Mouse (Mus musculus) lung, embryonic 14.5 days (tissue): ENCODE measurements around the gene Rita1. TPM values are rescaled to one million over a fixed set of nuclear protein-coding genes. Genes with fewer than 3 reads are reported as not detected.

Experiments used
- ATAC-seq: fragments of 200-750 bp; cut with Nextera tagmentation; 2 replicates; pipeline ENCODE4 v1.8.0; 2017; ENCODE audit warnings: mild to moderate bottlenecking, moderate TSS enrichment, moderate library complexity; ENCODE audit not compliant: insufficient read depth
- DNase-seq: peaks from one replicate; pipeline ENCODE4 v3.0.0-alpha.2; 2015
- H3K27ac ChIP-seq: fragments of 300-500 bp; sonication (generic); 2 replicates; pipeline ENCODE4 v1.5.1; 2014; ENCODE audit warnings: low read depth, mild to moderate bottlenecking, moderate library complexity
- H3K27me3 ChIP-seq: fragments of 300-500 bp; sonication (generic); 2 replicates; pipeline ENCODE4 v1.6.1; 2014; ENCODE audit warnings: low read length, control low read depth; ENCODE audit not compliant: insufficient read depth
- H3K36me3 ChIP-seq: fragments of 300-500 bp; sonication (generic); 2 replicates; pipeline ENCODE4 v1.6.1; 2014; ENCODE audit warnings: control low read depth; ENCODE audit not compliant: insufficient read depth
- H3K4me1 ChIP-seq: fragments of 300-500 bp; sonication (generic); 2 replicates; pipeline ENCODE4 v1.6.1; 2014; ENCODE audit warnings: antibody characterized with exemption, control low read depth; ENCODE audit not compliant: insufficient read depth
- H3K4me2 ChIP-seq: fragments of 300-500 bp; sonication (generic); 2 replicates; pipeline ENCODE4 v1.6.1; 2014; ENCODE audit warnings: mild to moderate bottlenecking
- H3K4me3 ChIP-seq: fragments of 300-500 bp; sonication (generic); 2 replicates; pipeline ENCODE4 v1.5.1; 2014; ENCODE audit warnings: low read depth, low read length
- H3K9ac ChIP-seq: fragments of 300-500 bp; sonication (generic); 2 replicates; pipeline ENCODE4 v1.6.1; 2014
- H3K9me3 ChIP-seq: fragments of 300-500 bp; sonication (generic); 2 replicates; pipeline ENCODE4 v1.6.1; 2016; ENCODE audit warnings: low read depth, low read length, control low read depth
- CTCF ChIP-seq: IDR thresholded peaks from 2 replicates; pipeline ENCODE4 v1.5.1; 2016; ENCODE audit warnings: antibody characterized with exemption, low read depth
- WGBS: fragments of 180-500 bp; shearing (Covaris S2); extraction: QIAGEN DNeasy Blood & Tissue Kit; methylation state at CpG from one replicate; pipeline ENCODE4 v1.1.7; 2014; 5-methylcytosine and 5-hydroxymethylcytosine counted together
- polyA plus RNA-seq: library from polyadenylated mRNA; unstranded; fragments of >200 nt; fragmentation: Nextera tagmentation; extraction: Ambion mirVana; gene quantifications from 2 replicates; pipeline ENCODE4 v1.2.1, GENCODE M21; 2014

Rita1 gene
- polyA plus RNA-seq, 1 experiment from 2014 or later, result 9.5 TPM

DNA sequence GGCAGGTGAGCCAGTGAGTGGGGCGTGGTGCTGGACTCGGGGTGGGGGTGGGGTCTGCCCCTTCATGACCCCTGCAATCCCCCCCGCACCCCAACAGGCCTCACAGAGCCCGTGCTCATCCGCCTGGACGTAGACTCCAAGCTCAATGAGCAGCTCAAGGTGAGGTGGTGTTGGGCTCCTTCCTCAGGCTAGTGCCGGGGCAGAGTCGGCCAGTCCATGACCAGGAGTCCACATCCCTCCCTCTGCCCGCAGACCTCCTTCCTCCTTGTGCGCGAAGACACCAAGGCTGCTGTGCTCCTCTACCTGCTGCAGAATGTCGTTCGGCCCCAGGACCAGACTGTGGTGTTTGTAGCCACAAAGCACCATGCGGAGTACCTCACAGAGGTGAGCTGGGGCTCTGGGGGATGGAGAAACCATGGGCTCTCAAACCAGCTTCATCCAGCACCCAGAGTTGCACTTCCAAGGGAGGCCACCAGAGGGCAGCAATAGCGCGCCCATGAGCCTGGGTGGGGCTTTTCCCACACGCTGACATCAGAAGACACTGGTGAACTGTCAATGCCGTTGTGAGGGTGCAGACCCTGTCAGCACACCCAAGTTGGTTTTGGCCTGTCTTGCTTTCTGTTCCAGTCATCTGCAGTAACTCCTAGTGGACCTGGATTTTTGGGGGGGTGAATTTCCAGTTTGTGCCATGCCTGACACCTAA is 8.1 kb upstream of the Rita1 start:
- 70% methylated on average over 18 of the region's 18 CpGs for WGBS
- DNase-seq (peak; percentile 89), ATAC-seq (no peak)
- Histone ChIP-seq H3K9me3 (no peaks in the 10 kb centered on the region; the same call in 1 of the 2 replicates), H3K4me2 (no peak overlapping the region), H3K27me3 (no peaks in the 10 kb centered on the region), H3K4me1 (no peaks in the 10 kb centered on the region), H3K9ac (no peak overlapping the region), H3K36me3 (peaks cover 86% of the 10 kb centered on the region), H3K4me3 (no peak overlapping the region), H3K27ac (no peak overlapping the region)
- peak; percentile 97 for TF ChIP-seq CTCF

DNA sequence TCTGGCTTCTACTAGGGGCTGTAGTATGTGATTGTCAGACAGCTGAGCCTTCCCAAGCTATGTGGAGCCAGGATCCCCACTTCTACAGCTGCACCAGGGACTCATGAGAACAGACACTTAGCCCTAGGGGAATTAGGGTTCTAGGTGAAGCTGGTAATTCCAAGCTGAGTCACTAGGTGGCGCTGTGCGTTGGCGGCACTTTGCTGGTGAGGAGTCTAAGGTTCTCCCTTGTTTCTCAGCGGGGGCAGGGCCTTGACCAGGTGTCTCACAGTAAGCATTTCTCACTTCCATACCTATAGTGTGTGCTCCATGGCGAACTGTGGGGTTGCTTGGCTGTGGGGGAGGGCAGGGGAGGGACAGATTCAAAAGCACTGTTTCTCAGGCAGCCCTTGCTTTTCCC is 6.8 kb upstream of the Rita1 start:
- no peak overlapping the region for H3K4me3 ChIP-seq
- peak; percentile 76 for DNase-seq
- no peak overlapping the region for H3K27ac ChIP-seq
- 12% methylated on average over 5 of the region's 5 CpGs for WGBS
- H3K9me3 ChIP-seq, result no peaks in the 10 kb centered on the region; the same call in 1 of the 2 replicates
- peak; percentile 89 for TF ChIP-seq CTCF
- H3K27me3 ChIP-seq, result no peaks in the 10 kb centered on the region
- peaks cover 74% of the 10 kb centered on the region for H3K36me3 ChIP-seq
- H3K9ac ChIP-seq, result no peak overlapping the region
- no peaks in the 10 kb centered on the region for H3K4me1 ChIP-seq
- H3K4me2 ChIP-seq, result no peak overlapping the region
- no peak for ATAC-seq

DNA sequence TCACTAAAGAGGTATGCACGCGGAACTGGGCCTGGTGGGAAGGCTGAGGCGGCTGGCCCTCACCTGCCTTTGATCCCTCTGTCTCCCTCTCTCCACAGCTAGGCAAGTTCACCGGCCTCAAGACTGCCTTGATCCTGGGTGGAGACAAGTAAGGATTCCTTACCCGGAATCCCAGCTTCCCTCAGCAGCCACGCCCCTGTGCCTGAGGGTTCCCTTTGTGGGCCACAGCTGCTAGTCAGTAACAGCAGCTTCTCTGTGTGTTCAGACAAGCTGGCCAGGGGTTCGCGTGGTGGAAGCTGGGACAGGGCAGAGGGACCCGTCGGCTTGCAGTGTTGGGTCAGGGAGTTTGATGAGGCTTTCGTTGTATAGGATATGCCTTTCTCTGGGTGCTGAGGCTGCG is 6.4 kb upstream of the Rita1 start:
- Histone ChIP-seq H3K36me3 (peaks cover 70% of the 10 kb centered on the region), H3K9me3 (no peaks in the 10 kb centered on the region; the same call in 1 of the 2 replicates), H3K4me3 (no peak overlapping the region), H3K4me2 (no peak overlapping the region), H3K9ac (no peak overlapping the region), H3K27ac (no peak overlapping the region), H3K4me1 (no peaks in the 10 kb centered on the region), H3K27me3 (no peaks in the 10 kb centered on the region)
- ATAC-seq, result no peak
- 89% methylated on average over 12 of the region's 12 CpGs for WGBS
- no peak for DNase-seq
- TF ChIP-seq CTCF, result no peak

DNA sequence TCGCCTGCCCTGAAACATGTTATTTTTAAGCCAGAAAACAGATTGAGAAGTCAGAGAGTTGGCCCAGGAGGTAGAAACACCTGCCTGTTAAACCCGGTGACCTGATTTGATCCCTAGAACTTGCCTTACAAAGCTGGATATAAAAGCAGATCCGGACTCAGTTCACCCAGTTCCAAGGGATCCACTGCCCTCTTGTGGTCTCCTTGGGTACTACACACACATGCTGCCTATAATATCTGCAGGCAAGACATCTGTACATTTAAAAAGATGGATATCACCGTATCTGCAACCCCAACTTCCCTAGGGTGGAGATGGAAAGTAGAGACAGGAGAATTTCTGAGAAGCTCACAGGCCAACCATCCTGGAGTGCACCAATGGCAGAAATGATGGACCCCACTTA is 3.5 kb upstream of the Rita1 start:
- no peak overlapping the region for H3K27ac ChIP-seq
- peaks cover 41% of the 10 kb centered on the region for H3K36me3 ChIP-seq
- no peak overlapping the region for H3K9ac ChIP-seq
- 91% methylated on average over 4 of the region's 4 CpGs for WGBS
- H3K4me3 ChIP-seq, result no peak overlapping the region
- H3K9me3 ChIP-seq, result no peaks in the 10 kb centered on the region; the same call in 1 of the 2 replicates
- TF ChIP-seq CTCF, result peak; percentile 67
- no peak for ATAC-seq
- H3K27me3 ChIP-seq, result no peaks in the 10 kb centered on the region
- DNase-seq, result peak; percentile 59
- no peak overlapping the region for H3K4me2 ChIP-seq
- H3K4me1 ChIP-seq, result peaks cover 3% of the 10 kb centered on the region

DNA sequence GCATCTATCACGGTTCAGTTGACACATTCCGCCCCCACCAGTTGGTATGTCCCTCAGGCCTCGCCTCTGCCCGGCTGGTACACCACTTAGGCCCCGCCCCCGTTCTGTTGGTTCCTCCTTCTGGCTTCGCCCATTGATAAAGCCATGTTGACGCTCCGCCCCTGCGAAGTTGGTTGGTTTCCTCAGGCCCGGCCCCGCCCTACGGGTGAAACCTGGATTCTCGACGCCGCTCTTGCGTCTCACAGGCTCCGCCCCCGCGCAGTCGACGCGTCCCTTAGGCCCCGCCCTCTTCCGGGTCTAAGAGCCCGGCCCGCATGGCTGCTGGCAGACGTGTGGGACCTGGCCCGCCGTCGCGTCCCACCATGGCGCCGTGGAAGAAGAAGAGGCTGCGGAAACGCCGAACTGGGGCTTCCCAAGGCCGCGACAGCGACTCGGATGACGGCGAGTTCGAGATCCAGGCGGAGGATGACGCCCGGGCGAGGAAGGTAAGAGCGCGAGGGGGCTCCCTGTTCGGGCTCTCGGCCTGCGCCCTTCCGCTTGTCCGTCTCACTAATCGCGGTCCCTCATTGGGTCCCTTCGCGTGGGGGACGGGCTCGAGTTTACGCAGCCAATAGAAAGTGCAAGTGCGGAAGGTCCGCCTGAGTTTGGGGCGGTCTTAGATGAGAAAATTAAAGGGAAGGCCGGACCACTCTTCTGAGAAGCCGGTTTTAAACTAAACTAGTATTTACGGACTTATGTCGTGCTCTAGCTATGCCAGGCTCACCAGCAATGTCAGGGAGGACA is 624 bp upstream of the Rita1 start:
- Histone ChIP-seq H3K36me3 (peaks cover 13% of the 10 kb centered on the region; the same call in 1 of the 2 replicates), H3K4me2 (peak overlapping the region; percentile 94), H3K9ac (peak overlapping the region; percentile 68), H3K4me3 (peak overlapping the region; percentile 68), H3K27ac (peak overlapping the region; percentile 70), H3K4me1 (peaks cover 3% of the 10 kb centered on the region), H3K9me3 (no peaks in the 10 kb centered on the region; the same call in 1 of the 2 replicates), H3K27me3 (no peaks in the 10 kb centered on the region)
- ATAC-seq, result peak; percentile 91
- no peak for TF ChIP-seq CTCF
- peak; percentile 100 for DNase-seq
- under 1% methylated on average over 67 of the region's 69 CpGs for WGBS

DNA sequence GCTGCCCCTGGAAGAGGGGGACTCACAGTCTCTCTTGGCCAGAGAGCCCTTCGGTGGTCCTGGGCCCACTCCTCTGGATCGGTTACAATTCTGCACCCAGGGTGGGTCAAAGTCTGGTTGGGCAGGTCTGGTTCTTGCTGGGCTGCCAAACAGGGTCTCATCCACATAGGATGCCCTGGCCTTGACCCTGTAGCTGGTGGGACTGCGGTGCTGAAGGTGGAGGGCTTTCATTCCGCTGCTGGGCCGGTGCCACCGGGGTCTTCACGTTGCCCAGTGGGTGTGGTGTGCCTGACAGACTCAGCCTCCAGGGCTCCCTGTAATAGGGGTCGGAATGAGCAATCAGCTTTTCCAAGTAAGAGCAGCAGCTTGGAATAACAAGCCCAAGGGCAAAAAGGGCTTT is 973 bp downstream of the Rita1 start:
- peaks cover 3% of the 10 kb centered on the region for H3K4me1 ChIP-seq
- ATAC-seq, result no peak
- no peaks in the 10 kb centered on the region for H3K27me3 ChIP-seq
- no peak for DNase-seq
- peak overlapping the region; percentile 55 for H3K9ac ChIP-seq
- WGBS, result 42% methylated on average over 8 of the region's 8 CpGs
- H3K4me3 ChIP-seq, result peak overlapping the region; percentile 68
- H3K4me2 ChIP-seq, result peak overlapping the region; percentile 94
- no peaks in the 10 kb centered on the region for H3K36me3 ChIP-seq
- no peak overlapping the region for H3K27ac ChIP-seq
- H3K9me3 ChIP-seq, result no peaks in the 10 kb centered on the region; the same call in 1 of the 2 replicates
- no peak for TF ChIP-seq CTCF

DNA sequence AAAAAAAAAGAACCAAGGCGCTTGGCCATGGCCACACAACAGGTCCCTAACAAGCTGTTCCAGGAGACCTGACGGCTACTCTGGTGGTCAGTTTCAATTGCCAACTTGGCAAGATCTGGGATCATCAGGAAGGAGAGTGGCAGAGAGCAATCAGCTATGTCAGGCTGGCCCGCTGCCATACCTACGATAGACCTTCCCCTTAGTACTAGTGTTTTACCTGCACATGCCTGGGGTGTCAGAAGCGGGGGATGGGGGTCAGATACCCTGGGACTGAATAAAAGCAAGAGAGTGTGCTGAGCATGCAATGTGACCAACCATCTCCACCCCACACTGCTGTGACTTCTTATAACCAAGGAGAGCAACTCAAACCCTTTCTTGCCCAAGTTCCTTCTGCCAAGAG is 1.5 kb downstream of the Rita1 start:
- no peak for ATAC-seq

More for the DNA sequence above, 1.5 kb downstream of the Rita1 start:
- WGBS, result 86% methylated on average over 5 of the region's 5 CpGs
- Histone ChIP-seq H3K27ac (no peak overlapping the region), H3K36me3 (no peaks in the 10 kb centered on the region), H3K27me3 (no peaks in the 10 kb centered on the region), H3K4me2 (peak overlapping the region; percentile 94), H3K4me1 (peaks cover 3% of the 10 kb centered on the region), H3K9me3 (no peaks in the 10 kb centered on the region; the same call in 1 of the 2 replicates), H3K4me3 (no peak overlapping the region; the same call in 1 of the 2 replicates), H3K9ac (no peak overlapping the region)
- no peak for DNase-seq
- no peak for TF ChIP-seq CTCF
